In genomic region chr19:40659651-40660478, GRCm38 (mm10) we compare ENCODE assay signal across 8 mouse cellular contexts. TPM values are rescaled to one million over a fixed set of nuclear protein-coding genes. Genes with fewer than 3 reads are reported as not detected.
A peak's percentile ranks its signal among the peaks of the same experiment; 100 is the strongest.
DNase-seq lines count a peak whose midpoint lies in the region; ATAC-seq and TF ChIP-seq lines count a peak whose summit lies in the region.

No protein-coding gene starts in this region.

- peak overlapping the region; percentile 32 for H3K4me3 ChIP-seq in embryonic facial prominence, embryonic 15.5 days (replicated peaks)
- peak overlapping the region; percentile 23 for H3K4me3 ChIP-seq in limb, embryonic 14.5 days (replicated peaks; ENCODE audit: low read length)
- peak overlapping the region; percentile 36 for H3K4me3 ChIP-seq in midbrain, embryonic 14.5 days (replicated peaks; ENCODE audit: low read depth, low read length)

- no peak for TF ChIP-seq POLR2A in limb, embryonic 14.5 days (IDR thresholded peaks at IDR 0.05; ENCODE audit: borderline replicate concordance, extremely low read depth, insufficient read depth, insufficient read length)

- WGBS in embryonic facial prominence, embryonic 15.5 days: 1% methylated on average over 16 of the region's 16 CpGs
- WGBS in limb, embryonic 14.5 days: 1% methylated on average over 16 of the region's 16 CpGs
- under 1% methylated on average over 16 of the region's 16 CpGs for WGBS in midbrain, embryonic 14.5 days

- H3K27me3 ChIP-seq in embryonic facial prominence, embryonic 15.5 days: no peaks in the 10 kb centered on the region
- H3K27me3 ChIP-seq in limb, embryonic 14.5 days (ENCODE audit: control insufficient read depth, insufficient read depth, low read length): 0 out of 2 replicates have a peak, but pooled peaks cover 6% of the 10 kb centered on the region
- no peaks in the 10 kb centered on the region for H3K27me3 ChIP-seq in midbrain, embryonic 14.5 days (ENCODE audit: control insufficient read depth, insufficient read depth, low read length)

- peak overlapping the region; percentile 47 for H3K9ac ChIP-seq in embryonic facial prominence, embryonic 15.5 days
- H3K9ac ChIP-seq in limb, embryonic 14.5 days (ENCODE audit: low read depth, low read length, severe bottlenecking): peak overlapping the region; percentile 46
- H3K9ac ChIP-seq in midbrain, embryonic 14.5 days (replicated peaks; ENCODE audit: low read length): peak overlapping the region; percentile 52

- no peaks in the 10 kb centered on the region for H3K36me3 ChIP-seq in embryonic facial prominence, embryonic 15.5 days
- no peaks in the 10 kb centered on the region for H3K36me3 ChIP-seq in limb, embryonic 14.5 days (ENCODE audit: control insufficient read depth, insufficient read depth, low read length)
- H3K36me3 ChIP-seq in midbrain, embryonic 14.5 days (ENCODE audit: control insufficient read depth, insufficient read depth, low read length): no peaks in the 10 kb centered on the region

- peak; percentile 7 to 8 for DNase-seq in cerebellum, postnatal 10 days
- DNase-seq in cerebellum, postnatal 36 days: no peak
- DNase-seq in CD4-positive helper T cell, adult 2 months (ENCODE audit: low read depth, low spot score): peak; percentile 39
- no peak for DNase-seq in limb, embryonic 14.5 days (ENCODE audit: low spot score)
- DNase-seq in midbrain, embryonic 14.5 days: peak; percentile 71
- DNase-seq in urinary bladder, postnatal 25 days (ENCODE audit: low spot score): no peak

- H3K4me2 ChIP-seq in embryonic facial prominence, embryonic 15.5 days (replicated peaks): peak overlapping the region; percentile 50
- peak overlapping the region; percentile 45 for H3K4me2 ChIP-seq in limb, embryonic 14.5 days (replicated peaks; ENCODE audit: low read depth, low read length, severe bottlenecking)
- H3K4me2 ChIP-seq in midbrain, embryonic 14.5 days (ENCODE audit: low read length): peak overlapping the region; percentile 54

- peak overlapping the region; percentile 77 for H3K27ac ChIP-seq in embryonic facial prominence, embryonic 15.5 days (replicated peaks)
- H3K27ac ChIP-seq in limb, embryonic 14.5 days (replicated peaks; ENCODE audit: low read depth, low read length): no peak overlapping the region
- H3K27ac ChIP-seq in midbrain, embryonic 14.5 days (replicated peaks; ENCODE audit: low read depth, low read length): peak overlapping the region; percentile 78

- H3K9me3 ChIP-seq in embryonic facial prominence, embryonic 15.5 days (replicated peaks): no peaks in the 10 kb centered on the region
- no peaks in the 10 kb centered on the region for H3K9me3 ChIP-seq in limb, embryonic 14.5 days (ENCODE audit: control insufficient read depth, low read length)
- H3K9me3 ChIP-seq in midbrain, embryonic 14.5 days (ENCODE audit: control insufficient read depth, low read length): no peaks in the 10 kb centered on the region

- peaks cover 34% of the 10 kb centered on the region for H3K4me1 ChIP-seq in embryonic facial prominence, embryonic 15.5 days
- H3K4me1 ChIP-seq in limb, embryonic 14.5 days (ENCODE audit: control insufficient read depth, insufficient read depth, low read length): peaks cover 11% of the 10 kb centered on the region
- peaks cover 5% of the 10 kb centered on the region; the same call in 1 of the 2 replicates for H3K4me1 ChIP-seq in midbrain, embryonic 14.5 days (ENCODE audit: control insufficient read depth, insufficient read depth, low read length)

- ATAC-seq in embryonic facial prominence, embryonic 15.5 days (ENCODE audit: insufficient number of reproducible peaks, low FRiP score, low TSS enrichment, low read depth): no peak; the same call in 1 of the 2 replicates
- ATAC-seq in hematopoietic stem cell, adult 5-6 weeks (replicated peaks in 1 of 2; ENCODE audit: insufficient read depth in 1 of 2, low FRiP score in 2 of 2, low TSS enrichment in 1 of 2, low read depth in 1 of 2, poor library complexity in 2 of 2, severe bottlenecking in 2 of 2): peak; percentile 20 to 44; a peak in 2 of 4 replicates
- ATAC-seq in limb, embryonic 14.5 days (ENCODE audit: low FRiP score, low read depth): no peak
- peak; percentile 75 for ATAC-seq in midbrain, embryonic 14.5 days (ENCODE audit: low FRiP score, low TSS enrichment)

RNA-seq across cellular contexts. Expression of gene Entpd1, which starts 47.7 kb away (rescaled TPM):
- polyA plus RNA-seq in embryonic facial prominence, embryonic 15.5 days (2015; fragmentation: Nextera tagmentation; extraction: Ambion mirVana): 16.7 and 17.6 TPM in 2 replicates
- total RNA-seq in hematopoietic stem cell, adult 5-6 weeks (2017): 19.2 and 31.2 TPM in 2 replicates
- polyA plus RNA-seq in limb, embryonic 14.5 days (2012; rRNA removed): 7.4 and 9.5 TPM in 2 replicates
- 9.8 and 11.0 TPM in 2 replicates for polyA plus RNA-seq in limb, embryonic 14.5 days (2014; fragmentation: Nextera tagmentation; extraction: Ambion mirVana)
- 5.4 and 9.2 TPM in 2 replicates for polyA plus RNA-seq in midbrain, embryonic 14.5 days (2014; fragmentation: Nextera tagmentation; extraction: Ambion mirVana)

RNA-seq across cellular contexts. Expression of gene Tctn3, which starts 47.8 kb away (rescaled TPM):
- 13.9 TPM in 2 replicates for polyA plus RNA-seq in embryonic facial prominence, embryonic 15.5 days (2015; fragmentation: Nextera tagmentation; extraction: Ambion mirVana)
- total RNA-seq in hematopoietic stem cell, adult 5-6 weeks (2017): 5.7 and 10.9 TPM in 2 replicates
- polyA plus RNA-seq in limb, embryonic 14.5 days (2012; rRNA removed): 17.0 and 22.3 TPM in 2 replicates
- 11.4 and 13.1 TPM in 2 replicates for polyA plus RNA-seq in limb, embryonic 14.5 days (2014; fragmentation: Nextera tagmentation; extraction: Ambion mirVana)
- 12.5 and 13.7 TPM in 2 replicates for polyA plus RNA-seq in midbrain, embryonic 14.5 days (2014; fragmentation: Nextera tagmentation; extraction: Ambion mirVana)

Comparison
In these comparisons a context has a peak if more than half of its experiments do, and no peak if none do; other contexts are left out.
1. DNase-seq: peak in cerebellum, postnatal 10 days (2 of 2), CD4-positive helper T cell, adult 2 months (single experiment) and midbrain, embryonic 14.5 days (single experiment); none in cerebellum, postnatal 36 days (0 of 2), limb, embryonic 14.5 days (single experiment) and urinary bladder, postnatal 25 days (single experiment).
2. ATAC-seq: peak in hematopoietic stem cell, adult 5-6 weeks (2 of 2) and midbrain, embryonic 14.5 days (single experiment); none in embryonic facial prominence, embryonic 15.5 days (single experiment) and limb, embryonic 14.5 days (single experiment).
3. Peak in every context shown above with its lines, with median percentiles within 50 percentile points of each other: H3K4me2 ChIP-seq, H3K4me3 ChIP-seq and H3K9ac ChIP-seq.